Mouse (Mus musculus) hindbrain, embryonic 12.5 days (tissue): ENCODE measurements at regions not wholly inside any gene's neighbourhood (a gene's known extent, or its start where the extent isn't known, plus 50 kb on each side); places are given as distances from the start of the nearest gene placed in this dataset.

Experiments used
- ATAC-seq: fragments of 200-750 bp; cut with Nextera tagmentation; 2 replicates; pipeline ENCODE4 v1.8.0; 2017; ENCODE audit warnings: moderate TSS enrichment; ENCODE audit not compliant: low FRiP score
- H3K27ac ChIP-seq: fragments of 300-500 bp; sonication (generic); 2 replicates; pipeline ENCODE4 v1.5.1; 2016; ENCODE audit warnings: mild to moderate bottlenecking
- H3K27me3 ChIP-seq: fragments of 300-500 bp; sonication (generic); 2 replicates; pipeline ENCODE4 v1.6.1; 2016; ENCODE audit warnings: mild to moderate bottlenecking
- H3K36me3 ChIP-seq: fragments of 300-500 bp; sonication (generic); 2 replicates; pipeline ENCODE4 v1.6.1; 2016; ENCODE audit warnings: mild to moderate bottlenecking
- H3K4me1 ChIP-seq: fragments of 300-500 bp; sonication (generic); 2 replicates; pipeline ENCODE4 v1.6.1; 2016
- H3K4me2 ChIP-seq: fragments of 300-500 bp; sonication (generic); replicated peaks from 2 replicates; pipeline ENCODE4 v1.6.1; 2016; ENCODE audit warnings: mild to moderate bottlenecking
- H3K4me3 ChIP-seq: fragments of 300-500 bp; sonication (generic); 2 replicates; pipeline ENCODE4 v1.5.1; 2016; ENCODE audit warnings: mild to moderate bottlenecking
- H3K9ac ChIP-seq: fragments of 300-500 bp; sonication (generic); 2 replicates; pipeline ENCODE4 v1.6.1; 2016; ENCODE audit warnings: mild to moderate bottlenecking, moderate library complexity
- H3K9me3 ChIP-seq: fragments of 300-500 bp; sonication (generic); replicated peaks from 2 replicates; pipeline ENCODE4 v1.6.1; 2016; ENCODE audit warnings: mild to moderate bottlenecking
- WGBS: fragments of 180-500 bp; shearing (Covaris S2); methylation state at CpG from one replicate; pipeline ENCODE4 v1.1.7; 2016; 5-methylcytosine and 5-hydroxymethylcytosine counted together

- H3K36me3 ChIP-seq = no peaks in the 10 kb centered on the region
- H3K4me2 ChIP-seq = no peak overlapping the region
- H3K27ac ChIP-seq = no peak overlapping the region
- WGBS = 50% methylated on average over 4 of the region's 4 CpGs
- no peaks in the 10 kb centered on the region; the same call in 1 of the 2 replicates for H3K4me1 ChIP-seq
- no peak overlapping the region for H3K9ac ChIP-seq
- no peak overlapping the region for H3K4me3 ChIP-seq
- H3K27me3 ChIP-seq = no peaks in the 10 kb centered on the region
- H3K9me3 ChIP-seq = no peaks in the 10 kb centered on the region
- no peak for ATAC-seq
Observed at GRCm38 (mm10) chr1:193568586-193569174, 198.6 kb upstream of the Camk1g start.

GRCm38 (mm10) chr1:193567217-193567616 is 197.1 kb upstream of the Camk1g start:
- H3K4me2 ChIP-seq = no peak overlapping the region
- no peaks in the 10 kb centered on the region for H3K9me3 ChIP-seq
- H3K27me3 ChIP-seq = no peaks in the 10 kb centered on the region
- H3K27ac ChIP-seq = no peak overlapping the region
- 66% methylated on average over 1 of the region's 1 CpGs for WGBS
- no peak overlapping the region for H3K9ac ChIP-seq
- H3K4me3 ChIP-seq = no peak overlapping the region
- ATAC-seq = no peak
- no peaks in the 10 kb centered on the region; the same call in 1 of the 2 replicates for H3K4me1 ChIP-seq
- no peaks in the 10 kb centered on the region for H3K36me3 ChIP-seq

DNA sequence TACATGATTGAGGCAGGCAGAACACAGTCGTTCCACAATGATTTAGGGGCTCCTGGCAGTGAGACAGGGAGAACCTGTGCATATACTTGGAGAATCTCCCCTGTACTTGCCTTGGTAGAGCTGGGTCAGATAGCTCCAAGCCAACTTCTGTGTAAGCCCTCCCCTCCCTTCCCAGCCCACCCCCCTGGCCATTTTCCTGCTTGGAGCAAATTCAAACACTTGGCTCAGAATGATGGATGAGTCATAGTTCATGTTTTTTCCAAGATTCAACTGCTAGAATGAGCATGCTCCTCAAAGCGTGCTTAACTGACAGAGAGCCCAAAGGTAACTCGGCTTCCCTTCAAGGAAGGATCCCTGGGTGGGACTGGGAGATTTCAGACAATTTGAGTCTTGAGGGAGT is 194.1 kb upstream of the Camk1g start:
- WGBS = 78% methylated on average over 3 of the region's 3 CpGs
- no peaks in the 10 kb centered on the region; the same call in 1 of the 2 replicates for H3K4me1 ChIP-seq
- no peaks in the 10 kb centered on the region for H3K9me3 ChIP-seq
- H3K9ac ChIP-seq = no peak overlapping the region
- no peaks in the 10 kb centered on the region for H3K36me3 ChIP-seq
- ATAC-seq = no peak
- H3K4me3 ChIP-seq = no peak overlapping the region
- H3K27me3 ChIP-seq = no peaks in the 10 kb centered on the region
- H3K4me2 ChIP-seq = no peak overlapping the region
- no peak overlapping the region for H3K27ac ChIP-seq

- Histone ChIP-seq H3K27me3 (no peaks in the 10 kb centered on the region), H3K4me3 (no peak overlapping the region), H3K9ac (no peak overlapping the region), H3K36me3 (no peaks in the 10 kb centered on the region), H3K9me3 (no peaks in the 10 kb centered on the region), H3K4me2 (no peak overlapping the region), H3K4me1 (no peaks in the 10 kb centered on the region), H3K27ac (no peak overlapping the region)
- no peak for ATAC-seq
- WGBS = 89% methylated on average over 2 of the region's 2 CpGs
Observed at GRCm38 (mm10) chr1:193562242-193562641, 192.1 kb upstream of the Camk1g start.

DNA sequence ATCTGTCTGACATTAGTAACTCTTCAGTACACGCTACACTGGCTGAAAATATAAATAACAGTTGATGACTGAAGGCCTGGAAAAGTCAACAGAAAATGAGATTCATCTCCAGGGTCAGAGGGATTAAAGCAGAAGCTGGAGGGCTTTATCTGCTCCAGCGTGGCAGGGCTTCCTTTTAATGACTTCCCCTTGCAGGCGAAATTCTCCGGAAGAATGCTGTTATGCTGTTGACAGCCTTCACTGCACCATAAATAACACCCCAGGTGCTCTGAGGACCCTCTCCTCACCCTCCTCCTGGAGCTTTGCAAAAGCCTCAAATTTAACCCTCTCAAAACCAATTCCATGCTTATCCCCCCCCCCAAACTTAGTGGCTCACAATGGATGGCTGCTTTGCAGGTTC is 188.0 kb upstream of the Camk1g start:
- WGBS = 41% methylated on average over 4 of the region's 4 CpGs
- H3K9me3 ChIP-seq = no peaks in the 10 kb centered on the region
- H3K36me3 ChIP-seq = no peaks in the 10 kb centered on the region
- no peak overlapping the region for H3K27ac ChIP-seq
- H3K4me1 ChIP-seq = no peaks in the 10 kb centered on the region
- H3K9ac ChIP-seq = no peak overlapping the region
- ATAC-seq = no peak
- no peak overlapping the region for H3K4me2 ChIP-seq
- H3K27me3 ChIP-seq = no peaks in the 10 kb centered on the region
- no peak overlapping the region for H3K4me3 ChIP-seq

DNA sequence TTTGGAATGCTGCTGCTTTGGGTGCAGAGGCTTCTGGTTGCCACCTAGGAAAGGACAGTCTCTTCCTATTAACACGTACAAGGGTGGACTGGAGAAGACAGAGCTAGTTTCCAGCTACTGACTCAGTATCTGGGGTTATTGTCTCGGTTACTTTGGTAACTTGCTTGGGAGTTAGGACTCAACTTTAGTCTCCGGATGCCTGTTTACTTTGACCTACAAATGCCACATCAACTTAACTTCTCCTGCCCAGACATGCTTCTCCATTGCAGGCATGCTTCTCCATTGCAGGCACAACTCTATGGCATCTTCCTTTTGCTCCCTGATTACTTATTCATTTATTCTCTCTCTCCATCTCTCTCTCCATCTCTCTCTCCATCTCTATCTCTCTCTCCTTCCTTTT is 184.6 kb upstream of the Camk1g start:
- no peak for ATAC-seq
- Histone ChIP-seq H3K36me3 (no peaks in the 10 kb centered on the region), H3K4me3 (no peak overlapping the region), H3K9me3 (no peaks in the 10 kb centered on the region), H3K27ac (no peak overlapping the region), H3K27me3 (no peaks in the 10 kb centered on the region), H3K9ac (no peak overlapping the region), H3K4me1 (no peaks in the 10 kb centered on the region), H3K4me2 (no peak overlapping the region)
- 84% methylated on average over 3 of the region's 3 CpGs for WGBS

- Histone ChIP-seq H3K27me3 (no peaks in the 10 kb centered on the region), H3K9ac (no peak overlapping the region), H3K4me1 (no peaks in the 10 kb centered on the region), H3K9me3 (no peaks in the 10 kb centered on the region), H3K4me2 (no peak overlapping the region), H3K27ac (no peak overlapping the region), H3K36me3 (no peaks in the 10 kb centered on the region), H3K4me3 (no peak overlapping the region)
- WGBS = 79% methylated on average over 2 of the region's 2 CpGs
- ATAC-seq = no peak
Observed at GRCm38 (mm10) chr1:193552348-193552747, 182.2 kb upstream of the Camk1g start.

GRCm38 (mm10) chr1:193551340-193551739 is 181.2 kb upstream of the Camk1g start:
- H3K27me3 ChIP-seq = no peaks in the 10 kb centered on the region
- no peak overlapping the region for H3K9ac ChIP-seq
- H3K36me3 ChIP-seq = no peaks in the 10 kb centered on the region
- H3K4me3 ChIP-seq = no peak overlapping the region
- ATAC-seq = no peak
- no peak overlapping the region for H3K4me2 ChIP-seq
- H3K4me1 ChIP-seq = no peaks in the 10 kb centered on the region
- no peaks in the 10 kb centered on the region for H3K9me3 ChIP-seq
- WGBS = 43% methylated on average over 1 of the region's 1 CpGs
- no peak overlapping the region for H3K27ac ChIP-seq

GRCm38 (mm10) chr1:193550761-193551160 is 180.7 kb upstream of the Camk1g start:
- Histone ChIP-seq H3K27me3 (no peaks in the 10 kb centered on the region), H3K27ac (no peak overlapping the region), H3K36me3 (no peaks in the 10 kb centered on the region), H3K4me1 (no peaks in the 10 kb centered on the region), H3K9ac (no peak overlapping the region), H3K9me3 (no peaks in the 10 kb centered on the region), H3K4me3 (no peak overlapping the region), H3K4me2 (no peak overlapping the region)
- whole genome bisulfite sequencing = 51% methylated on average over 2 of the region's 2 CpGs
- ATAC-seq = no peak

DNA sequence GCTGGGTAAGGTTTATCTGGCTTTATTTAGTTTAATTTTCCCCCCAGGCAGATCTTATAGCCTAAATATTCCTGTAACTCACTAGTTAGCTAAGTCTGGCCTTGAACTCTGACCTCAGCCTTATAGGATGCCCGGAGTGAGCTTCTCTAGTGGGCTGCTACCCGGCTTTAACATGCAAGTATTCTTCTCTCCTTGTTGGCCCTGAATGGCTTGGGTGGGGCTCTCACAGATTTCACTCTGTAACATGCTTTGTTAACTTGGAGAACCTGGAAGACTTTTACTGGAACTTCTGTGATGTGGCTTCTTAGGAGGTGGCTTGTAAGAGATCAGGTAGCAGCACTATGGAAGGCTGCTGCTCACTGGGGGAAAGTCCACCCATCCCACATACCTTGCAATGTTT is 177.3 kb upstream of the Camk1g start:
- no peak overlapping the region for H3K27ac ChIP-seq
- H3K9me3 ChIP-seq = no peaks in the 10 kb centered on the region
- H3K27me3 ChIP-seq = no peaks in the 10 kb centered on the region
- no peaks in the 10 kb centered on the region for H3K36me3 ChIP-seq
- H3K4me2 ChIP-seq = no peak overlapping the region
- H3K4me3 ChIP-seq = no peak overlapping the region
- 80% methylated on average over 2 of the region's 2 CpGs for WGBS
- H3K4me1 ChIP-seq = no peaks in the 10 kb centered on the region
- H3K9ac ChIP-seq = no peak overlapping the region
- no peak for ATAC-seq

DNA sequence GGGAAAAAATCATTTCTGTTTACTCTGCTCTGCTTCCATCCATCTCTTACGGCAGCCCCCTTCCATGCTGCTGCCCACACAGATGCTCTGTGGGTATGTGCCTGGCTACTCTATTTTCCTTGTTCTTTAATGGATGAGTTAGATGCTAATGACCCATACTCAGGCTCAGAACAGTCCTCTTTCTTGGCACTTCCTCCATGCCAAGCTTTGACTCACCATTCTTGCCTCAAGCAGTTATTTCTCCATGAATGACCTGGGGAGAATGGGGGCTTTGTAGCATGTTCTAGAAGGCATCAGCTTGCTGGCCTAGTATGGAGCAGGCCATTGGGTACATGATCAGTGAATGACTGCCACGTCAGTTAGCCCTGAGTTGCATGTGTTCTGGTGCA is 175.9 kb upstream of the Camk1g start:
- no peak overlapping the region for H3K4me2 ChIP-seq
- H3K4me3 ChIP-seq = no peak overlapping the region
- ATAC-seq = no peak
- peaks cover 6% of the 10 kb centered on the region for H3K4me1 ChIP-seq
- WGBS = 80% methylated on average over 2 of the region's 2 CpGs
- no peaks in the 10 kb centered on the region for H3K36me3 ChIP-seq
- H3K27me3 ChIP-seq = no peaks in the 10 kb centered on the region
- H3K9ac ChIP-seq = no peak overlapping the region
- no peaks in the 10 kb centered on the region for H3K9me3 ChIP-seq
- no peak overlapping the region for H3K27ac ChIP-seq

DNA sequence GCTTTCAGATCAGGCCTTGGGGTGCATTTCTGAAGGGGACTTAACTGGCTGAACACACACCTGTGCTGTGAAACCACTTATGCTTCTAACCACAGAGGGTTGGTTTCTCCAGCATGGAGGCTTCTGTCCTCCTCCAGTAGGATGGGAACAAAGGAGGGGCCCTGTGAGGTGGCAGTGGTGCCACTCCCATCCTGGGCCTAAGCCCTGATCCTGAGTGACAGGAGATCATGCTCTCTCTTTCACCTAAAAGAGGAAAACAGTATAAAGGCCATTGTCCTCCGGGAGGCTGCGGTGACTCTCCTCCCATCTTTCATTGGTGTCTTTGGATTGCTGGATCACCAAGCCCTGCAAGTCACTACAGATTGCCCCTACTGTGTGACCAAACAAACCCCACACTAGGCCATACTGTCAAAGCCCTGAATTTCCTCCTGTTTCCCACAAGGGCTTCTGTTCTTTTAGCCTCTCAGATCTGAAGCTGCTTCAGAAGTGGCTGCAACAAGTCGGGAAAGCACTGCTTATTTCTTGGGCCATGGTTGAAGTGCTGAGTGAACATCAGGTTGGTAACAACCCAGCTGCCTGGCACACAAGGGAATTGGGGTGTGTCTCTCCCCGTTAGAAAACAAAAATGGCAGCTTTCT is 175.4 kb upstream of the Camk1g start:
- Histone ChIP-seq H3K36me3 (no peaks in the 10 kb centered on the region), H3K27me3 (no peaks in the 10 kb centered on the region), H3K9ac (no peak overlapping the region), H3K4me1 (peaks cover 6% of the 10 kb centered on the region), H3K27ac (no peak overlapping the region), H3K4me3 (no peak overlapping the region), H3K4me2 (no peak overlapping the region), H3K9me3 (no peaks in the 10 kb centered on the region)
- no peak for ATAC-seq
- 37% methylated on average over 4 of the region's 4 CpGs for WGBS

DNA sequence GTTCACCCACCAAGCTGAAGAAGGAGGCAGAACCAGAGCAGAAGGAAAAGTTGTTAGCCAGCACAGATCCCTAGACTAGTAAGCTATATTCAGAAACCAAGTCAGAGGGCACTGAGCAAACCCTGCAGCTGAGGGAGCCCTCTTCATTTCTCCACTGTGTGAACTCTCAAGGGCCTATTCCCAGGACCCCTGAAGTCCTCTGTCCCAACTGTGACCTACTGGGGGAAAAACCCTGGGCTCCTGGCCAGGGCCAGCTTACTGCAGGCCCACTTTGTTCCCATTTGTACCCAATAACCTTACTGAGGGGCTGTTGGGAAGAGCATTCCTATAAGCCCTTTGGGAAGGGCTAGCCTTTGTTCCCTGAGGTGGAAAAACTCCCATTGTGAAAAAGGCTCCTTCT is 174.7 kb upstream of the Camk1g start:
- Histone ChIP-seq H3K4me2 (no peak overlapping the region), H3K27me3 (no peaks in the 10 kb centered on the region), H3K9ac (no peak overlapping the region), H3K27ac (no peak overlapping the region), H3K4me1 (peaks cover 6% of the 10 kb centered on the region), H3K9me3 (no peaks in the 10 kb centered on the region), H3K36me3 (no peaks in the 10 kb centered on the region), H3K4me3 (no peak overlapping the region)
- no peak for ATAC-seq
